Mouse (Mus musculus): Measurements from ENCODE around the gene Gpa33.
A peak's percentile ranks its signal among the peaks of the same experiment; 100 is the strongest.
"Not testable (repeated sequence)": the region's sequence is repeated elsewhere in the genome, so short reads cannot be mapped to it uniquely, and the experiment has no call there.

The Gpa33 gene

GRCm38 (mm10) chr1:166132367-166132766 lies 2.3 kb downstream of the Gpa33 start:
- DNase-seq (ENCODE audit: low read depth, low spot score) = no peak

DNA sequence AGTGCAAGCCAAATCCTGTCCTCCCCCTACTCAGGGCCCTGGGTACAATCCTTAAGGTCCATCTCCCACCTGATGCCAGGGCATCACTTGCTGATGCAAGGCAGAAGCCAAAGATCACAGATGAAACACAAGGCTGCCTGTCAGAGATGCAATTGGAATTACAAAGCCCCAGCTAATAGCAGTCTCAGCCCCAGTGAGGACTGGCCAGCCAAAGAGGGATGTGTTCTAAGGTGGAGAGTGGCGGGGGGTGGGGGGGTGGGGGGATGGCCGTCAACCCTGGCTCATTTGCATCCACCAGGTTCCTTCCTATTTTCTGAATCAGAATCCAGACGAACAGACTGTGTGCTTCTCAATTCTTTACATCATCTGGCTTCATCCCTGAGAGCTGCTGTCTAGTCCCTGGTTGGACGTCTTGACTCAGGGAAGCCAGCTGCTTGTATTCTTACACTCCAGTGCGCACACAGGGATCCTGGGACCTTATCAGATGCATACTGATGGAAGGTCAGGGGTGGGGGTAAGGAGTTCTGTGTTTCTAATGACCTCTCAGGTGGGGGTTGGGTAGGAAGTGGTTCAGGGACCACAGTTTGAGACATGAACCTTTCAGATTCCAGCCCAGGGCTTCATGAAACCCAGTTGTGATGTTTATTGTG lies 5.2 kb downstream of the Gpa33 start:
- DNase-seq (ENCODE audit: low read depth, low spot score) = no peak

- DNase-seq (ENCODE audit: low read depth, low spot score) = no peak
These were observed 7.4 kb downstream of the Gpa33 start for GRCm38 (mm10) chr1:166137244-166137938.

DNA sequence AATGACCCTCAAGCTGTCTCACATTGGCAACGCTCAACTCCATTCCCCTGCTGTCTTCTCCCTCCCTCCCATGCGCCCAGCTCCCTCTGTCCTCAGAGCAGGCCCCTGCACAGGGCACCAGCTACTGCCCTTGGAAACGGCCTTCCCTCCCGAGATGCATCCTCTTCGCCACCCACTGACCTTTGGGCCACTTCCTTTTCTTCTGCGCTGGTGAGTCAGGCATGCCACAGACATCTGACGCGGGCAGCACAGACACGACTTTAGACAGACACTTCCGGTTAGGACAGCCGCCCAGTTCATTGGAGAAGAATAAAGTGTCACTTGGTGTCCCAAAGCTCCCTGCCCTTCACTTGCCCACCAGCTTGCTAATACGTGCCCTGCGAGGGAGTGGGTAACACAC lies 8.1 kb downstream of the Gpa33 start:
- no peak for DNase-seq (ENCODE audit: low read depth, low spot score)

DNA sequence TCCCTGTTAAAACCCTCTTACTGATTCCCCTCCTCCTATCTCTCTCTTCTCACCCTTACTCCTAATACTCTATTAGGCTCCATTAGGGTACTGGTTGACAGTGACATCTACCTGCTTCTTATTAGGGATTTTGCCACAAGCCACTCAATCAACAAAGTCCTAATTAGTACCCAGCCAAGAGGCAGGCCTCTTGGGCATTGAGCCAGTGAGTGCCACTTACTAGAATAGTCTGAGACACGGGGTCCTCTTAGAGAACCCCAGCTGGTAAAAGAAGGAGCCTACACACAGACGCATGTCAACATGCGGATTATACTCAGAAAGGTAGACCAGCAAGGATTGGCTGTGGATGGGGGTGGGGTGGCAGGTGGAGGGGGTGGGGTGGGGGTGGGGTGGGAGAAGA lies 9.1 kb downstream of the Gpa33 start:
- DNase-seq (ENCODE audit: low read depth, low spot score) = no peak

- no peak for DNase-seq (ENCODE audit: low read depth, low spot score)
These were observed 9.7 kb downstream of the Gpa33 start for GRCm38 (mm10) chr1:166139620-166140184.

DNA sequence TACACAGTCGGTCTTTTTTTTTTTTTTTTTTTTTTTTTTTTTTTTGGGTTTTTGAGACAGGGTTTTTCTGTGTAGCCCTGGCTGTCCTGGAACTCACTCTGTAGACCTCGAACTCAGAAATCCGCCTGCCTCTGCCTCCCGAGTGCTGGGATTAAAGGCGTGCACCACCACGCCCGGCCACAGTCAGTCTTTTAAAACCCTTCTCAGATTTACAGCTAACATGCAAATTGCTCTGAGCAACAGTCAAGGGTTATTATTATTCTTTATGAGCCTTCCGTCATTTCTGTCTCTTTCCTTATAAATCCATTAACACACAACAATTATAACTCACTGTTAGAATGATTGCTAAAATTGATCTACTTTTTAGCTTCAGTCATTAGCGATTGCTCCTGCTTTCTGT lies 11.8 kb downstream of the Gpa33 start:
- DNase-seq (ENCODE audit: low read depth, low spot score) = not testable (repeated sequence)

- no peak for DNase-seq (ENCODE audit: low read depth, low spot score)
These were observed 12.3 kb downstream of the Gpa33 start for GRCm38 (mm10) chr1:166142369-166142768.

GRCm38 (mm10) chr1:166146626-166147025 lies 16.6 kb downstream of the Gpa33 start:
- DNase-seq (ENCODE audit: low read depth, low spot score) = no peak

DNA sequence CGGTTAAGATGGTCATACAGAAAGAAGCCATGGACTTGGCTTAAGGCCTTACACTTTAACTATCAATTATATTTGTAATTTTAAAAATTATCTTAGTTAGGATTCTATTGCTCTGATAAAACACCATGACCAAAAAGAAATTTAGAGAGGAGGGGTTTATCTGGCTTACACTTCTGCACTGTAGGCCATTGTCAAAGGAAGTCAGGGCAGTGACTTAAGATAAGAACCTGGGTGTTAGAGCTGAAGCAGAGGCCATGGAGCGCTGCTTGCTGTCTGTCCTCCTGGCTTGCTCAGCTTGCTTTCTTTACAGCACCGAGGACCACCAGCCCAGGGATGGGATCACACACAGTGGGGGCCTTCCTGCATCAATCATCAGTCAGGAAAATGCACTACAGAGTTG lies 17.6 kb downstream of the Gpa33 start:
- no peak for DNase-seq (ENCODE audit: low read depth, low spot score)

DNA sequence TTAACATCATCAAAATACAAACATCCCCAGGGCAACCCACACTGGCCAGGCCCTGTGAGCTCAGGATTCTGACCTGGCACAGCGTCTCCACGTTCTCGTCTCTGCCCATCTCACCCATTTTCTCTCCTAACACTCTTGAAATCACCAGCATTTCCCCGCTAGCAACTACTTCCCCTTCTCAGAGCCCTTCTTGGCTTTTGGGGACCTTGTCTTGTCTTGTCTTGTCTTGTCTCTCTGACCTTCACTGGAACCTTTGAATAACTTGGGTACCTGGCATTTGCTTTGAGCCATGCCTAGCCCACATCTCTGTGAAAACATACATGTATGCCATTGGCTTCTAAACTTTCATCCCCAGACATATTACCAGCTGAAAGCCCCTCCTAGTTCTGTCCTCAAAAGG lies 19.4 kb downstream of the Gpa33 start:
- DNase-seq (ENCODE audit: low read depth, low spot score) = no peak

DNA sequence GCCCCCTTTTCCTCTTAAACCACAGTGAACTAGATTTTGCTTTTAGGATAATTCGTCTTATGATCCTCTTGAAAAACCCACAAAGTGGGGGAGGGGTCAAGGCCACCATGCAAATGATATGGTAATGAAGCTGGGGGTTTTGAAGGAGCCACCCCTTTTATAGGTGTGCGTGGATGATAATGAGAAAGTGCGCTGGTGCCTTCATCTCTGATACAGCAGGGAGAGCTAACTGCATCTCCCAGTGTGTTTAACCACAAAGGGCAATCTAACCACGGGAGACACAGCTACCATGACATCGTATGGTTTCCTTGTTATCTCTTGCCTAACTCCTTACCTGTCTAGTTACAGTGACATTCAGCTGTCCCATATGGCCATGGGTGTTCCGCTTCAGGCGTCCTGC lies 20.0 kb downstream of the Gpa33 start:
- DNase-seq (ENCODE audit: low read depth, low spot score) = no peak

GRCm38 (mm10) chr1:166151341-166151740 lies 21.3 kb downstream of the Gpa33 start:
- no peak for DNase-seq (ENCODE audit: low read depth, low spot score)

DNA sequence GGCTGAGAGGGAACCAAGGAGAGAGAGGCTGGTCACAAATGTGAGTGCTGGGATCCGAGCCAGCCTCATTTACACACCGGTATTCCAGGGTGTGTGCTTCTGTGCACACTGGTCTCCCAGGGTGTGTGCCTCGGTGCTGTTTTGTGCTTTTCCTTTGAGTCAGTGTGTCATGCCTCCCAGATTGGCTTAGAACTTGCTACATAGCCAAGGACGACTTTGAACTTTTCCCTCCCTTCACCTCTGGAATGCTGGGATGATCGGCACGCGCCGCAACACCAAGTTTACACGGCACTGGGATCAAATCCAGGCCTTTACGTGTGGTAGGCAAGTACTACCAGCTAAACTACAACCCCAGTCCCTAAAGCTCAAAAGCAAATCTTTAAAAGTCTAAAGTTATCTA lies 22.0 kb downstream of the Gpa33 start:
- DNase-seq (ENCODE audit: low read depth, low spot score) = no peak

GRCm38 (mm10) chr1:166153351-166154120 lies 23.5 kb downstream of the Gpa33 start:
- peak; percentile 58 for DNase-seq (ENCODE audit: low read depth, low spot score)

DNA sequence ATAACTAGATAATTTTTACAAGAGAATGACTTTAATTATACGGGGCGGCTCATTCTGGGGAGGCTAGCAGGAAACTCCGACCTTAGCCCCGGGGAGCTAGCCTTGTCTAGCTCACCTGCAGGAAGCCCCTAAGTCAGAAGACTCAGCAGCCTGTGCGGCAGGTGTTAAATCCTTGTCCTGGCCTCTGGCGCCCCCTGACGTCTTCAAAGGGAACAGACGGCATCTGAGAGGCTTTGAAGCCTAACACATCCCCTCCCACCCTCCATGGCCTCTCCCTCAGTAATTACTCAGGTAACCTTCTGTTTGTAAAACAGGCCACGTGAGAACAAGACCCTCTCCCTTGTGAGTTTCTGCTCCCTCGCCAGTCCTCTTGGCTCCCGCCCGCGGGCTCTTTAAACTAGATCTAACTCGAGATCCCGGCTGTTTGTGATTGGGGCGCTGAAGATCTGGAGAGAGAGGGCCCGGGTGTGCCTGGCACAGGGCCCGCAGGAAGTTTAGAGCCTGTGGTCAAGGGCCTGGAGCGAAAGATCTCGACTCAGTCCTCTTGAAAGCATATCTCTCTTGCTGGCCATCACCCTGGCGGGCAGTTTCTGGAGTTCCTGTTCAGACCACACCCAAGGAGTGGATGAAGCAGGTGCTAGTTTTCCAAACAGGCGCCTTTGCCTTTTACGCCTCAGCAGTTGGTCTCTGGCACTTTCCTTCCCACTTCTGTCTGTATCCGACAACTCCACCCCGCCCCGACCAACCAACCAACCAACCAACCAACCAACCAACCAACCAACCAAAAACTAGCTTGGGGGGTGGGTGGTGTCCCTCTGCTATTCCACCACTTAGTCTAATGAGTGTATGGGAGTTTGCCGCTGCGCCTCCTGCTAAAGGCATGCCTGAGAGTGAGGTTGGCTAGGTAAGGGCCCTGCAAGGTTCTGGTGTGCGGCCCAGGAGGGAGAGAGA lies 24.4 kb downstream of the Gpa33 start:
- DNase-seq (ENCODE audit: low read depth, low spot score) = peak; percentile 40

DNA sequence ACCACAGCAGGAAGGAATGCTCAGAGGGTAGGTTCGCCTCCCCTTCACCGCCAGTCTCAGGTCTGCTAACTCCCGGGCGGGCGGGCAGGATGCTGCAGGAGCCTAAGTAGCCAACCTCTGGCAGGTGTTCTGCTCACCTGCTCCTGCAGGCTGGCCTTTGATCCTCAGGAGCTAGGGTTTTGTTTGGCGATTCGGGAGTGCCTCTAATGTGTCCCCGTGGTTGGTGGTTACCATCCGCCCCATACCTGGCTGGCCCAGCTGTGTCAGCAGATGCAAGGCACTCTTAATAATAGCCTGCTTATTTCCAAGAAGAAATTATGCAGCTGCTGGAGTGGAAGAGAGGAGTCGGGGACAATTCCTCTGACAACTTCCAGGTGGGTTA lies 25.1 kb downstream of the Gpa33 start:
- no peak for DNase-seq (ENCODE audit: low read depth, low spot score)

DNA sequence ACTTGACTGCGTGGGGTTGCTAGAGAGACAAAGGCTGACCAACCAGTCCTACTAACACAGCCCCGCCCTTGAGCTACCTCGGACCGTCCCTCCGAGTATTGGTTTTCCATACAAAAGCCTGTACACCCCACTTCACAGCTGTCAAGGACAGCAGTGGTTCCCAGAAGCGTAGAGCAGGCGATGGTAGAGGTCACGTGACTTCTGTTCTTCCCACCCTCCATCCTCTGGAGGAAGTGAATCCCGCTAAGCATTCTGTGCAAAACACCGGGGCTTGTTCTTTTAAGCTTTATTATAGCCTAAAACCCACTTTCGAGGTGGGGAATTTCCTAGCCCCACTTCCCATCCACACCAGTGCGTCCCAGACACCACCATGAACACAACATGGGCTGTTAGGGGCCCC lies 27.7 kb downstream of the Gpa33 start:
- DNase-seq (ENCODE audit: low read depth, low spot score) = no peak

DNA sequence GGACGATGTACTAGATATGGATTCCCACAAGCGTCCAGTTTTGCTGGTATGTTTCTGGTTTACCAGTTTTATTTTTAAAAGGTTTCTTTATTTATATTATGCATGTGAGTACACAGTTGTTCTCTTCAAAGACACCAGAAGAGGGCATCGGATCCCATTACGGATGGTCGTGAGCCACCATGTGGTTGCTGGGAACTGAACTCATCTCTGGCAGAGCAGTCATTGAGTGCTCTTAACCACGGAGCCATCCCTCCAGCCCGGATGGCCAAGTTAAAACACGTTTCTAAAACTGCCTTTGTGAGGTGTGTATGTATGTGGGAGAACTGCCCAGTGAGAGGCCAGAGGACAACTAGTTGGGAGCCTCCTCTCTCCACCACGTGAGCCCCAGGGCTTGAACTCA lies 28.6 kb downstream of the Gpa33 start:
- DNase-seq (ENCODE audit: low read depth, low spot score) = no peak

GRCm38 (mm10) chr1:166160111-166160510 lies 30.1 kb downstream of the Gpa33 start:
- DNase-seq (ENCODE audit: low read depth, low spot score) = no peak

All from brain, embryonic 18.5 days (tissue).